Mouse (Mus musculus) testis, adult 2 months (tissue): Measurements from ENCODE around the gene Tpm1. TPM values are rescaled to one million over a fixed set of nuclear protein-coding genes. Genes with fewer than 3 reads are reported as not detected.

Source experiments
- H3K27ac ChIP-seq: fragments of 200-500 bp; 2 replicates; pipeline ENCODE4 v1.5.1; 2012; ENCODE audit warnings: low read depth, low read length; ENCODE audit not compliant: control insufficient read depth, insufficient read depth
- H3K27me3 ChIP-seq: fragments of 200-500 bp; 2 replicates; pipeline ENCODE4 v1.6.1; 2012; ENCODE audit warnings: mild to moderate bottlenecking, low read length, moderate library complexity; ENCODE audit not compliant: control insufficient read depth, insufficient read depth
- H3K36me3 ChIP-seq: fragments of 200-500 bp; 2 replicates; pipeline ENCODE4 v1.6.1; 2012; ENCODE audit warnings: mild to moderate bottlenecking, low read length; ENCODE audit not compliant: control insufficient read depth, insufficient read depth
- H3K4me1 ChIP-seq: fragments of 200-500 bp; 2 replicates; pipeline ENCODE4 v1.6.1; 2012; ENCODE audit warnings: low read length; ENCODE audit not compliant: control insufficient read depth, insufficient read depth
- H3K4me3 ChIP-seq: fragments of 200-500 bp; 2 replicates; pipeline ENCODE4 v1.5.1; 2012; ENCODE audit warnings: low read depth, mild to moderate bottlenecking, low read length, moderate library complexity, mixed read lengths; ENCODE audit not compliant: control insufficient read depth
- CTCF ChIP-seq: fragments of 200-500 bp; IDR thresholded peaks from 2 replicates; pipeline ENCODE4 v1.5.1; 2012; ENCODE audit warnings: low read depth, mild to moderate bottlenecking, inconsistent platforms, low read length, moderate library complexity; ENCODE audit not compliant: control insufficient read depth, insufficient read depth, insufficient replicate concordance
- POLR2A ChIP-seq: fragments of 200-500 bp; IDR thresholded peaks from 2 replicates; pipeline ENCODE4 v1.6.1; 2012; ENCODE audit warnings: low read depth, mild to moderate bottlenecking, inconsistent platforms, low read length, moderate library complexity; ENCODE audit not compliant: control insufficient read depth
- polyA plus RNA-seq: library from polyadenylated mRNA; depleted of rRNA; stranded (reverse); fragments of >200 nt; gene quantifications from 2 replicates; pipeline ENCODE4 v1.2.3, GENCODE M21; 2012; rRNA removed

The Tpm1 gene
- polyA plus RNA-seq, result 17.0 and 28.5 TPM in 2 replicates

DNA sequence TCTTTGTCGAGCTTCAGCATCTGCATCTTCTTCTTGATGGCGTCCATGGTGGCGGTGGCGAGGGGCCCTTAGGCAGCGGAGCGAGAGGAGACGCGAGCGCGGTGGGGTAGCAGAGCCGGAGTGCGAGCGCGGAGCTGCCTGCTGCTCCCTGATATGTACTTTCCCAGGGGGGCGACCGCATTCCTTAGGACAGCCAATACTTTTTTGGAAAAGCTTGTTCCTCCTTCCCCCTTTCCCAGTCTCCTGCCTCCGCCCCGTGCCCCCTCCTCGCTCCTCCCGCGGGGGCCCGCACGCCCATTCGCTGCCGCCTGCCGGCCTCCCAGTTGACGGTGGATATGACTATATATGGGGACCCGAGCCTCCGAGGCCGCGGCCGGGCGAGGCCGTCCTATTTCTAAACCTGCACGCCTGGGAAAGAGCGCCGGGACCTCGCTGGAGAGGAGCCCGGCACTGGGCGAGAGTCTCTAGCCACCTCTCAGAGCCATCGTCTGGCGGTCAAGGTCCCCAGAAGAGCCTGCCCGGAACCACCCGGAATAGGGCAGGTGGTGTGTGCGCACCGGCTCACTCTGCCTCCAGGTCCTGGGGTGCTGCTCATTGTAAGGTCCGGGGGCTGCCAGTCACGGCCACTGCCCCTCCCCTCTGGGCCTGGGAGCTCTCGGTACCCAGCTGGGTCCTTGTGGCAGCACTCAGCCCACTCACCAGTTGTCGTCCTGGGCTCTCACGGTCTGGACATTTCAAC, at the start of gene Tpm1:
TSS of gene Tpm1 (minus strand) at position 321 of the 739 bp plus-strand sequence.
- TF ChIP-seq CTCF (no peak), POLR2A (peak; percentile 53)
- H3K27me3 ChIP-seq, result no peaks in the 10 kb centered on the region; the same call in 1 of the 2 replicates
- H3K36me3 ChIP-seq, result no peaks in the 10 kb centered on the region
- H3K27ac ChIP-seq, result peak within 1 kb of the TSS; percentile 16; the same call in 1 of the 2 replicates
- peaks cover 14% of the 10 kb centered on the region for H3K4me1 ChIP-seq
- peak within 1 kb of the TSS; percentile 79 for H3K4me3 ChIP-seq

- Histone ChIP-seq H3K36me3 (no peaks in the 10 kb centered on the region), H3K27ac (no peak overlapping the region)
These were observed 45.2 kb upstream of the Tpm1 start for GRCm38 (mm10) chr9:67094371-67094770.

GRCm38 (mm10) chr9:67092210-67092609, 43.0 kb upstream of the Tpm1 start:
- TF ChIP-seq CTCF (no peak), POLR2A (no peak)
- Histone ChIP-seq H3K27me3 (no peaks in the 10 kb centered on the region), H3K27ac (no peak overlapping the region), H3K4me1 (no peaks in the 10 kb centered on the region; the same call in 1 of the 2 replicates), H3K36me3 (no peaks in the 10 kb centered on the region), H3K4me3 (no peak overlapping the region)

More at GRCm38 (mm10) chr9:67094371-67094770, 45.2 kb upstream of the Tpm1 start:
- Histone ChIP-seq H3K4me3 (no peak overlapping the region), H3K27me3 (no peaks in the 10 kb centered on the region), H3K4me1 (no peaks in the 10 kb centered on the region; the same call in 1 of the 2 replicates)
- TF ChIP-seq POLR2A (no peak), CTCF (no peak)

DNA sequence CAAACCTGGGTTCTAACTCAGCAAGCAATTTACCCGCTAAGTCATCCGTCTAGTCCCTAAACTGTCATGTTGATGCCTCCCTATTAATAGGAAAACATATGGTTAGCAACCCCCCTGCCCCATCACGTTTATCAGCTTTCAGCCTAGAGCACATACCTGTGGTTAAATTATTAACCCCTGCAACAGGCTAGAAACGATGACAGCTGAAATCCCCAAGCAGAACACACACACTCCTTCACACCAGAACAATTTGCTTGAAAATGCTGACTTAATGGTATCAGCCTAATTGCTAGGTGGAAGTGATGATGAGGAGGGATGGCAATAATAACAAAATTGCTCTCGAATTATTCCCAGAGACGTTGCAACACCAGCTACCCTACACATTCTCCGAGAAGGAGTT, 42.4 kb upstream of the Tpm1 start:
- Histone ChIP-seq H3K36me3 (no peaks in the 10 kb centered on the region), H3K4me1 (no peaks in the 10 kb centered on the region; the same call in 1 of the 2 replicates), H3K27ac (no peak overlapping the region), H3K4me3 (no peak overlapping the region), H3K27me3 (no peaks in the 10 kb centered on the region)
- no peak for TF ChIP-seq CTCF
- TF ChIP-seq POLR2A, result no peak

DNA sequence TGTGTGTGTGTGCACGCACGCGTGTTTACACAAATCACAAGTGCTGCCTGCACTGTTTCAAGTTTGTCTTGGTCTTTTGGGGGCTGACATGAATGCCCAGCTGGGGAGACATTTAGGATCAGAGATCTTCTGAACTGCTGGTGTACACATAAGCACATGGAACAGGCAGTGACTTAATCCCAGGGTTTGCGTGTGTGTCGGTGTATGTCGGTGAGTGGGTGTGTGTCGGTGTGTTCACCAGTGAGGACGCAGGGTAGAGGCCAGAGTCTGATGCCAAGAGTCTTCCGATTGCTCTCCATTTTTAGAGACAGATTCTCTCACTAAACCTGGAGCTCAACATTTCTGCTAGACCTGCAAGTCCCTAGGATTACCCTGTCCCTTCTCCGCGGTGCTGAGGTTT, 41.9 kb upstream of the Tpm1 start:
- Histone ChIP-seq H3K27me3 (no peaks in the 10 kb centered on the region), H3K4me3 (no peak overlapping the region), H3K4me1 (no peaks in the 10 kb centered on the region; the same call in 1 of the 2 replicates), H3K27ac (no peak overlapping the region), H3K36me3 (no peaks in the 10 kb centered on the region)
- TF ChIP-seq CTCF, result no peak
- TF ChIP-seq POLR2A, result no peak

DNA sequence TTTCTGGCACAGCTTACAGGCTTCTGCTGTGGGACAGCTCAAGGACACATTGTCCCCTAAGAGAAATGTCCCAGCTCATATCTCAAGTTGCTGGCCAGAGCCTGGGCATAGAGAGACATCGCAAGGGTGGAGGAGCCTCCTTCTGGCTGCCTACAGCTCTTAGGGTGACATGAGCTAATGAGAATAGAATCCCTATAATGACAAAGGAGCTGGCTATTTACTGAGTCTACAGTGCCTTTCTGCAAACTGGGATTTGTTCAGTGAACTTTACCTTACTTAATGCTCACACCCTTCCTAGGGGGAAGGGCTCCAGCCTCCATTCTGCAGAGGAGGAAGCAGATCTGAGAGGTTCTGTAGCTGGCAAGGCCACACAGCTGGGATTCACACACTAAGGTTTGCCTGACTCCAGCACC, 41.4 kb upstream of the Tpm1 start:
- TF ChIP-seq POLR2A (no peak), CTCF (no peak)
- Histone ChIP-seq H3K4me3 (no peak overlapping the region), H3K36me3 (no peaks in the 10 kb centered on the region), H3K4me1 (no peaks in the 10 kb centered on the region; the same call in 1 of the 2 replicates), H3K27ac (no peak overlapping the region), H3K27me3 (no peaks in the 10 kb centered on the region)

GRCm38 (mm10) chr9:67089167-67089566, 40.0 kb upstream of the Tpm1 start:
- H3K27ac ChIP-seq, result no peak overlapping the region
- H3K27me3 ChIP-seq, result no peaks in the 10 kb centered on the region
- H3K4me1 ChIP-seq, result no peaks in the 10 kb centered on the region; the same call in 1 of the 2 replicates
- TF ChIP-seq CTCF (no peak), POLR2A (no peak)
- H3K4me3 ChIP-seq, result no peak overlapping the region
- no peaks in the 10 kb centered on the region for H3K36me3 ChIP-seq

- Histone ChIP-seq H3K27ac (no peak overlapping the region), H3K36me3 (no peaks in the 10 kb centered on the region), H3K4me1 (no peaks in the 10 kb centered on the region), H3K4me3 (no peak overlapping the region), H3K27me3 (no peaks in the 10 kb centered on the region)
- TF ChIP-seq CTCF, result no peak
- no peak for TF ChIP-seq POLR2A
These were observed 34.6 kb upstream of the Tpm1 start for GRCm38 (mm10) chr9:67083801-67084200.
